Mouse (Mus musculus) heart, postnatal 25 days (tissue): ENCODE data around the gene Map7d1. TPM values are rescaled to one million over a fixed set of nuclear protein-coding genes. Genes with fewer than 3 reads are reported as not detected.

Source experiments
- DNase-seq: peaks from one replicate; pipeline ENCODE4 v3.0.0; 2022; ENCODE audit warnings: low spot score
- intact Hi-C: fragments of 180-260 bp; cut with DNase I; formaldehyde crosslinking; loops from one replicate; pipeline ENCODE4 v1.15.1; 2025
- total RNA-seq, 2 experiments: library from RNA; stranded (reverse); gene quantifications; 2 replicates each; pipeline ENCODE4 v1.2.3; 2021

The Map7d1 gene
- total RNA-seq: 100 to 1,000 TPM; 255 to 285 TPM

DNA sequence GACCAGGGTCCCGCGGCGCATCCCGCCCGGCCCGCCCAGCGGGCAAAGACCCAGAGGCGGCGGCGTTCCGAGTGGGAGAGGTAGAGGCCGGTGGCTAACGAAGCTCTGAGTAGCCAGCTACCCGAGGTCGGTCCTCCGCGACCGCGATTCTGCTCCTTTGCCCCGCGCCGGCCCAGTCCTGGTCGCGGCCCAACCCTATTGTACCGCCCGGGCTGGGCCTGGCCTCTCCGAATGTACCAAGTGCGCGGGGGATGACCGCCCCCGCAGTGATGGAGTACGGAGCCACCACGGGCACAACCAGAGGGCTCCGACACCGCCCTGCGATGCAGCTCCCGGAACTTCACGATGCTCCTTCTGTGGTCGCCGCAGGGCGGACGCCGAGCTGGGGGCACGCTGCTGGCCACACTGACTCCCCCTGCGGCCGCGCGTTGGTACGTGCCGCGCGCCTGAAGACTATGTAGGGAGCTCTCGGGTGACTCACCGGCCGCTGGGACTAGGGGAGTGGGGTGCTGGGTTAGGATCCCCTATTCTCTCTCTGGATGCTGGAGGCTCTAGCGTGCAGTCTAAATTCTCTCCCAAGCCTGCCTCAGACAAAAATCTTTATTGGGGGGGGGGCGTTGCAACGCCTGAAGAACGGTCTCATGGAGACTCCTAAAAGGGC is at the start of gene Map7d1:
Gene Map7d1 (minus strand): TSS at position 213 of the 661 bp plus-strand sequence.
- intact Hi-C loops: no loop called here
- DNase-seq: peak; percentile 82

GRCm38 (mm10) chr4:126305428-126305827 is 49.3 kb upstream of the Map7d1 start:
- intact Hi-C loops: no loop called here
- DNase-seq: no peak

DNA sequence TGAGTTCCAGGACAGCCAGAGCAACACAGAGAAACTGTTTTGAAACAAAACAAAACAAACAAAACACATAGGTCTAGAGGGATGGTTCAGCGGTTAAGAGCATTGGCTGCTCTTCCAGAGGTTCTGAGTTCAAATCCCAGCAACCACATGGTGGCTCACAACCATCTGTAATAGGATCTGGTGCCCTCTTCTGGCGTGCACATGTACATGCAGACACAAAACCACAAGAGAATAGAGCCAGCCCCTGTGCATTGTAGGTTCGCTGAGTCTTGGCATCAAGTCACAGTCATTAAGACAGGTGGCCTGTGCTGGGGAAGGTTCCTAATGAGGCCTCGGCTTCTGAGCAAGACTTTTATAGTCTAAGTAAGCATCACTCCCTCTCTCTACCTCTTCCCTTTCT is 47.7 kb upstream of the Map7d1 start:
- intact Hi-C loops: no loop called here
- no peak for DNase-seq

DNA sequence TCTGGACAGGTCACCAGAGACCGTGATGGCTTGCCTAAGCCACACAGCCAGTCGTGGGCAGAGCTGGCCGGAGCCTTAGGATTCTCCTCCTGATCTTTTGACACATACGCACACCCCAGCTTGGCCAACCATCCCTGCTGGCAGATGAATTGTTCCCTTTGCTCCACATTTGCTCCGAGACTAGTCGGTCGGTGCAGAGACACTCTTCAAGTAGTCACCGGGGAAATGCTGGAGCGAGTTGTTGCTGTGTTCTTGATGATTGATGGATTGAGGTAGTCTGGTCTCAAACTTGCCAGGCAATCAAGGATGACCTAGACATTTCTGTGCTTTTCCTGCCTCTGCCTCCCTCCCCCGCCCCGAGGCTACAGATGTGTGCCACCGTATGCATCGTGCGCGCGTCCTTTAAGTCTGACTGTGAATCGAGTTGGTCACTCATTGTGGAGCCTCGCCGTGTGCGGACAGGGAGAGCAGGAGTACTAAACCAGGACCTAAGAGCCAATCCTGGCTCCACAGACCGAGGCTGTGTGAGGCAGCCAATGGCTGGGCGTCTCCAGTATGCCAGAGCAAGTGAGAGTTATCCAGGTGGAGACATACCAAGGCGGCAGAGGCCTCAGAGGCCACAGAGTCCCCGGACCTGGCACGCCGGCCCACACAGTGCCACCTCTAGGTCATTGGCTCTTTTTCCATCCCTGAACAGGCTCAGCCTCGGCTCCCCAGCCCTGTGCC is 45.6 kb upstream of the Map7d1 start:
- DNase-seq: no peak
- intact Hi-C loops: no loop called here

DNA sequence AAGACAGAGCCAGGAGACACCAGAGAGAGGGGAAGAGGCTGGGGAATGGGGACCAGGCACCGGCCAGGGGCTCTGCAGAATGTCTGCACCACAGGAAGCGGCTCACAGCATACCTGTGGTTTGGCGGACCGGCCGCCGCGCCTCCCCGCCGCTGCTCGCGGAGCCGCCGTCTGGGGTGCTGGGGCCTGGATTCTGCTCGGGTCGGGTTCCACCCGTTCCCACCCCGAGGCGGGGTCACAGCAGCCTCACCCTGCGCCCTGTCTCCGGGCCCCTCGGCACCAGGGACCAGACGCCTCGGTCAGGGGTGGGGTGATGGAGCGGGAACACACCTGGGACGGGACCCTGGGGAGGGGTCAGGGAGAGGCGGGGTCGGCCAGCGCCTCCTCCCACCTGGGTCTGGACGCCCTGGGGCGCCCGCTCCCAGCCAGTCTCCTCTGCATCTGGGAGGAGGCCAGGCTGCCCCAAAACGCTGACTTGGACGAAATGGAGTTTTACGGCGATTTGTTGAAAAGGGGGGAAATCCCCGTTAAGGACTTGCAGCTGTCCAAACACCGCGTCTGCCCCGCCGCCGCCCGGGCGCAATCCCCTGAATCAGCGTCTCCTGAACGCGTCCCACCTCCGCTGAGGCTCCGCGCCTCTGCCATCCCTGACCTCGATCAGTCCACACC is 44.9 kb upstream of the Map7d1 start:
- no peak for DNase-seq
- intact Hi-C loops: no loop called here

DNA sequence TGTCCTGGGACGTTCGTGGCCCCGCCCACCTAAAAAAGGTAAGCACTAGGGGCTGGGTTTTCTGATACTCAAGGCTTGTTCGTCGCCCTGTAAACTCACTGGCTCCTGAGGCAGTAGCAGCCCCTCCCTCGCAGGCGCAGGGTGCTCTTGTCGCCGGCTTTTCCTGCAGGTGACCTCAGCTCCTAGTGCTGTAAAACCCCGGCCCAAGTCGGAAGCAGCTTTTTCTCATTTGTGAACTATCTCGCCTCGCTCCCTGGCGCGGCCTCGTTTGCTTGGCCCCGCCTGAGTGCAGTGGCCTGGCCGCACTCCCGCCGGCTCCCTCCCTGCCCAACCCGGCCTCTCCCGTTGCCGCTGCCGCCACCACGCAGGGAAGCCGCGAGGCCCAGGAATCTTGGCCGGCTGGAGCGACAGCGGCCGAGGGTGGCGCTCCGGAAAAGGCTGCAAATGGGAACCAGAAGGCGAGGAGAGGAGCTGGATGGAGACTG is 40.5 kb upstream of the Map7d1 start:
- DNase-seq: peak; percentile 61
- intact Hi-C loops: no loop called here

DNA sequence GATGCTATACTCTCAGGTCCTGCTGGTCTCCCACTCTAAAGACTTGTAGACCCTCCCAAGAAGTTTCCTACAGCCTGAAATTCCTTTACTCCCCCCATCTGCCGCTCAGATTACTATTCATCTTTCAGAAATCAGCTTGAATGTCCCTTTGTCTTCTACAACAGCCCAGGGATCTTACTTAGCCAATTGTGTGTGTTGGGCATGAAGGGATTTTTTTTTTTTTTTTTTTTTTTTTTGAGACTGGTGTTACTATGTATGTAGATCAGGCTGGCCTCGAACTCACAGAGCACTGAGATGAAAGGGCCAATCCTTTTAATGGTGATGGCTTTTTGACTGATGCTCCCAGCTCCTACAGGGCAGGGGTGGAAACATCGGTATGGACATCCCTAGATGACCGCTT is 39.8 kb upstream of the Map7d1 start:
- no peak for DNase-seq

DNA sequence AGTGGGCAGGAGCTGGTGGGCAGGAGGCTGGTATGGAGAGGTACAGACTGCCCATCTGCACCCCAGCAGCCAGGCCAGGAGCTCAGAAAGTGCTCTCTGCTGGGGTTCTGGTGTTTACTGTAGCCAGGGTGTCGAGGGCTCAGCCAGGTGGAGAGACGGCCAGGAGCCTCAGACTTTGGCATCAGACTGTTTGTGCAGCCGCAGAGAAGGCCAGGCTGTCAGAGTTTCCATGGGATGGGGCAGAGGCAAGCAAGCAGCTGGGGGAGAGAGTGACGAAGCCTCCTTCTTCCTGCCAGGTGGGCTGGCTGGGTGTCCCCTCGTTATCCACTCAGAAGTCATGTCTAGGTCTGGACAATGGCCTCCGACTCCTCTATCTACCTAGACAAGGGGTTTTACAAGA is 39.0 kb upstream of the Map7d1 start:
- no peak for DNase-seq
- intact Hi-C loops: no loop called here

More for the DNA sequence above, 39.8 kb upstream of the Map7d1 start:
- intact Hi-C loops: no loop called here

- intact Hi-C loops: no loop called here
- no peak for DNase-seq
Measured at GRCm38 (mm10) chr4:126291196-126291595, 35.1 kb upstream of the Map7d1 start.

- intact Hi-C loops: no loop called here
- no peak for DNase-seq
Measured at GRCm38 (mm10) chr4:126290314-126290713, 34.2 kb upstream of the Map7d1 start.

- DNase-seq: no peak
Measured at GRCm38 (mm10) chr4:126288085-126288666, 32.0 kb upstream of the Map7d1 start.

DNA sequence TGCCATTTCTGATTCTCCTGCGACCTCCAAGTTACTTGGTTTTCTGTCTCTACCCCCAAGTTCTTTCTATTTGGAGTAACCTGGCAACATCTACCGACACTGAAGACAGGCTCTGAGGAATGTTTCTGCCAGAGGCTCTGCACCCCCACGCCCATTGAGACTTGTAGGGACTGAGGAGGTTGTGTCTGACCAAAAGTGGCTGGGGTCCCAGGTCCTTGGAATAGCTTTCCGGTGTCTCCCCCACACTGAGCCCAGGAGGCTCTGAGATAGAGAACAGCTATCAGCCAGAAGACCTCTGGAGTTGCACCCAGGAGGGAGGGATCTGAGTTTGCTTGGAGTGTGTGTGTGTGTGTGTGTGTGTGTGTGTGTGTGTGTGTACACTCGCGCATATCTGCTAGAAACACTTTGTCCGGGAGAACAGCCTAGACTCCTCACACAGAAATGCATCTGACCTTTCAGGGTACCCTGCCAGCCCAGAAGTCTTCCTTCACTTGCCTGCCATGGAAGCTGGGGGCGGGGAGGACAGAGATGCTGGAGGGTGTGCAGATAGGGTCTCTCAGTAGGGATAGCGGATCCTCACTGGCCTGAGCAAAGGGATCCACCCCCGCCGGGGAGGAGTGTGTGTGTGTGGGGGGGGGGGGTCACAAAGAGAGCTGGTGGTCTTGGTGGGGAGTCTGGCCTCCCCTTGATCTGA is 31.3 kb upstream of the Map7d1 start:
- DNase-seq: no peak
- intact Hi-C loops: no loop called here

More at GRCm38 (mm10) chr4:126288085-126288666, 32.0 kb upstream of the Map7d1 start:
- intact Hi-C loops: no loop called here

GRCm38 (mm10) chr4:126286492-126286891 is 30.3 kb upstream of the Map7d1 start, which contains the start of gene Col8a2:
Col8a2 (plus strand) TSS chr4:126286793.
- DNase-seq: no peak
- intact Hi-C loops: no loop called here

DNA sequence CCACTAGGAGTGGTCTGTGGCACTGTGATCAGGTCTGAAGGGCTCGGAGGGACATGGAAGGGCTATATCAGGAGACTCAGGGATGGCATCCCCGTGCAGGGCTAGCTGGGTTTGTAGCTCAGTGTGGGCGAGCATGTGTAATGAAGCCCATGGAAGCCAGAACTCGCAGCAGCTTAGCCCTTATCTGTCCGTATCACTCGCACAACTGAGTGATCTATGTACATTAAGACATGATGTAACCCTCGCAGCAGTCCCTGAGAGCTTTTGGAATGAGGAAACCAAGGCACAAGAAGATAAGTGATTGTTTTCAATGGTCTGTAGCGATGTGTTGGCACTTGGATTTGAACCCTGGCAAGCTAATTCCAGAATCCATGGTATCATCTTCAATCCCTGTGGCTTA is 27.4 kb upstream of the Map7d1 start:
- intact Hi-C loops: no loop called here
- no peak for DNase-seq

DNA sequence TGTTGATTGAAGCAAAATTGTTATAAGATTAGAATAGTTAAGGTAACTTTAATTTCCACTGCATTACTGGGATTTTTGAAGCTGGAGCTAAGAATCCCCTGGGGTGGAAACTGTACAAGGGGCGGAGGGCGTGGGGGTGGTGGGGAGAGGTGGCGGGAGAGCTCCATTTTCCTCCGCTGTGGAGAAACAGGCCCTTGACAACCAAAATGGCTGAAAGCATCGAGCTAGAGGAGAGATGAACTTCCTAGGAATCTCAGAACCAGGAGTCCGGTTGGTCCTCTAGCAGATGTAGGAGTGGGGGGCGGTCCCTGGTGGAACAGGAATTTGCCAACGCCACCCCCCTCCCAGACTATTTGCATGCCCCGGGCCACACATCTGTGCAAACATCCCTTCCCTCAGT is 25.6 kb upstream of the Map7d1 start:
- no peak for DNase-seq

GRCm38 (mm10) chr4:126278961-126279360 is 22.8 kb upstream of the Map7d1 start:
- intact Hi-C loops: loop anchor here (1.0 kb wide), 1 partner anchor 30 kb away; no protein-coding TSS in a partner anchor
- no peak for DNase-seq

More for the DNA sequence above, 25.6 kb upstream of the Map7d1 start:
- intact Hi-C loops: no loop called here

GRCm38 (mm10) chr4:126278565-126278915 is 22.4 kb upstream of the Map7d1 start:
- intact Hi-C loops: loop anchor here (1.0 kb wide), 1 partner anchor 31 kb away; no protein-coding TSS in a partner anchor

DNA sequence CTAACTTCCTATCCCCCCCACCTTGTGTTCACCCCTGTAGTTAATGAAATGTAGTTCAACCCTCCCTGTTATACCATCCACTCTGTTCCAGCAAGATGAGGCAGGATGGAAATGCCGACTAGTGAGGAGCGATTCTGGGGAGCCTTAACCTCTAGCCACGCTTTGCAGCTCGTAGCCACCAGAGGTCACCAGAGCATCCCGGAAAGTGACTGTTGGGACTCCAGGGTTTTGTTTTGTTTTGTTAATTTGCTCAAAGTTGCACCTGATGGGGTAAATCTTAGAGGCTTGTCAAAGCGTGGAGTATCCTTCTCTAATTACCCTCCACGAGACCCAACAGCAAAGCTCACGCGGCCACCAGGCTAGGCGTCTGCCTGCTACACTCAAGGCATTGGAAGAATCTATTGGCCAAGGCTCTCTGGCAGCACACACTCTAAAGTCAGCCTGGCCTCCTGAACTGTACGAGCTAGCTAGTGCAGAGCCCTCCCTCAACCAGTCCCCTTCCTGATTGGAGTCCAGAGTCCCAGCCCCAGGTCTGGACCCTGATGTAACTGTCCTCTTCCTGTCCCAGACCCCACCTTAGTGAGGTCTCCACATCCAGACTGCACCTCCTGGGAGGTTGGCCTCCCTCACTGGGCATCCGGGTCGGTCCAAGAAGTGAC is 21.9 kb upstream of the Map7d1 start:
- DNase-seq: no peak
- intact Hi-C loops: loop anchor here (1.0 kb wide), 1 partner anchor 31 kb away; no protein-coding TSS in a partner anchor

More at GRCm38 (mm10) chr4:126278565-126278915, 22.4 kb upstream of the Map7d1 start:
- no peak for DNase-seq

DNA sequence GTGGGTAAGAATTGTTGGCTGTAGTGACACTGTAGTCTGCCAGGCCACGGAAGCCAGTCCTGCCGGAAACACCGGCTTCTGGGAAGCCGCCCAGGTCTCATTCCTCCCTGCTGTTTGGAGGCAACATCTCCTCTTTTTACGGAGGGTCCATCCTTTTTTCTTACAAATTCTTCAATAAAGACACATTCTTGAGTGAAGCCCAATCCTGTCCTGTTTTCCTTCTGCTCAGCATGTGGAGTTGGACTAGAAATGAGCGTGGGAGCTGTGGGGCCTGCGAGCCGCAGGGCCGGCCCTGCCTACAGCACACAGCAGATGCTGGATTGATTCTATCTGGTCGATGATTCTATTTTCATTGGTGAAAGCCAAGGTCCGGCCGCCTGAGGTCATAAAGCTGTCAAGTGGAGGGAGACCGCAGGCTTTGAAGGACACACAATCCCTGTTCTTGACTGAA is 19.6 kb upstream of the Map7d1 start:
- intact Hi-C loops: no loop called here

More for the DNA sequence above, 19.6 kb upstream of the Map7d1 start:
- peak; percentile 42 for DNase-seq
